Mouse (Mus musculus): ENCODE measurements at regions not wholly inside any gene's neighbourhood (a gene's known extent, or its start where the extent isn't known, plus 50 kb on each side); places are given as distances from the start of the nearest gene placed in this dataset.

DNA sequence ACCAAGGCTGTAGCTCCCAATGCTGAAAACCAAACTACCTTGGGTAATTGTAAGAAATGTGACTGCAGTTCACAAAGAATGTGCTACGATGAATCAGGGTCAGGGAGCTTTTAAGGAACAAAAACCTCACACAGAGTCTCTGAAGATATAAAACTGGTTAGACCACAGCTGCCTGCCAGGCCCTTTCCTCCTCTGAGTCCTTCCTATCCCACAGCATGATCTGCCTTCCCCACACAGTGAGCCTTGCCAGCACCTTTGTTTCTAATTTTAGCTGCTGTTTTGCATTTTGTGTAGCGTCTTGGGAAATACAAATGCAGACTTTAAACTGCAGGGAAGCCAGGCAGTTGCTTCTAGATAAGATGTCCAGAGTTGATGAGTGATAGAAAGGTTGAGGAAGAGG is 53.9 kb upstream of the Rtn4 start:
- TF ChIP-seq CTCF (conservative IDR thresholded peaks at IDR 0.05 in 1 of 2, IDR thresholded peaks at IDR 0.05 in 1 of 2; ENCODE audit: low read depth in 2 of 2, low read length in 2 of 2) (no peak), POLR2A (IDR thresholded peaks at IDR 0.05; ENCODE audit: low read depth, low read length) (no peak), ZMIZ1 (IDR thresholded peaks at IDR 0.05; ENCODE audit: low read depth, low read length) (no peak)

Measured in CH12.LX (cell line).